Mouse (Mus musculus): Measurements from ENCODE around the gene Fcmr. TPM values are rescaled to one million over a fixed set of nuclear protein-coding genes. Genes with fewer than 3 reads are reported as not detected.
A peak's percentile ranks its signal among the peaks of the same experiment; 100 is the strongest.

Gene Fcmr
- polyA plus RNA-seq, 1 experiment from 2014 or later = not detected

DNA sequence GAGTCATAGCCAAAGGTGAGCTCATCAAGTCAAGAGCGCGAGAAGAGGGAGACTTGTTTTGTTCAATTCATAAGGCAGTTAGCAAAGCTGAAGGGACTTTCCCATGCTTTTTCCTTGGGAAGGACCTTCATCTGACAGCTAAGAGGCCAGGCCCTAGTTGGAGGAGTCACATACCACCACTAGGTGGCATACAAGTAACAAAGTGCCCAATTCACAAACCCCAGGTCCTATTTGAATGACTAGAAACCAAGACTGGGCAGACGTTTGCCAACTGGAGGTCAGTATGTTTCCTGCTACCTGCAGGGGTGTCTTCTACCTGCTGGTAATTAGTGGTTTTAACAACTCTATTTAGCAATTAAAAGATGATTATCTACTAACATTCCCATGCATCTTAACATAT lies 9.7 kb downstream of the Fcmr start:
- Histone ChIP-seq H3K9me3 (replicated peaks; ENCODE audit: control insufficient read depth, low read length) (no peaks in the 10 kb centered on the region), H3K9ac (replicated peaks; ENCODE audit: low read length) (no peak overlapping the region), H3K27me3 (ENCODE audit: control insufficient read depth, insufficient read depth, low read length) (peaks cover 9% of the 10 kb centered on the region; the same call in 1 of the 2 replicates), H3K36me3 (replicated peaks; ENCODE audit: control insufficient read depth, insufficient read depth, low read depth, low read length) (no peaks in the 10 kb centered on the region), H3K27ac (replicated peaks; ENCODE audit: low read depth, low read length) (no peak overlapping the region), H3K4me2 (ENCODE audit: low read depth, low read length) (no peak overlapping the region), H3K4me3 (ENCODE audit: low read depth, low read length) (no peak overlapping the region), H3K4me1 (ENCODE audit: control insufficient read depth, insufficient read depth, low read length) (no peaks in the 10 kb centered on the region)
- WGBS = 40% methylated on average over 3 of the region's 3 CpGs
- DNase-seq (ENCODE audit: low spot score) (peak; percentile 70), ATAC-seq (replicated peaks; ENCODE audit: insufficient number of reproducible peaks, low FRiP score, low TSS enrichment, low read depth) (no peak)

GRCm38 (mm10) chr1:130875910-130876309 lies 10.4 kb downstream of the Fcmr start:
- no peak overlapping the region for H3K9ac ChIP-seq (replicated peaks; ENCODE audit: low read length)
- no peak overlapping the region for H3K4me2 ChIP-seq (ENCODE audit: low read depth, low read length)
- H3K4me1 ChIP-seq (ENCODE audit: control insufficient read depth, insufficient read depth, low read length) = no peaks in the 10 kb centered on the region
- DNase-seq (ENCODE audit: low spot score) (no peak), ATAC-seq (replicated peaks; ENCODE audit: insufficient number of reproducible peaks, low FRiP score, low TSS enrichment, low read depth) (no peak)
- H3K27ac ChIP-seq (replicated peaks; ENCODE audit: low read depth, low read length) = no peak overlapping the region
- H3K9me3 ChIP-seq (replicated peaks; ENCODE audit: control insufficient read depth, low read length) = no peaks in the 10 kb centered on the region
- no peaks in the 10 kb centered on the region for H3K36me3 ChIP-seq (replicated peaks; ENCODE audit: control insufficient read depth, insufficient read depth, low read depth, low read length)
- H3K4me3 ChIP-seq (ENCODE audit: low read depth, low read length) = no peak overlapping the region
- peaks cover 9% of the 10 kb centered on the region; the same call in 1 of the 2 replicates for H3K27me3 ChIP-seq (ENCODE audit: control insufficient read depth, insufficient read depth, low read length)
- WGBS = 65% methylated on average over 3 of the region's 3 CpGs

DNA sequence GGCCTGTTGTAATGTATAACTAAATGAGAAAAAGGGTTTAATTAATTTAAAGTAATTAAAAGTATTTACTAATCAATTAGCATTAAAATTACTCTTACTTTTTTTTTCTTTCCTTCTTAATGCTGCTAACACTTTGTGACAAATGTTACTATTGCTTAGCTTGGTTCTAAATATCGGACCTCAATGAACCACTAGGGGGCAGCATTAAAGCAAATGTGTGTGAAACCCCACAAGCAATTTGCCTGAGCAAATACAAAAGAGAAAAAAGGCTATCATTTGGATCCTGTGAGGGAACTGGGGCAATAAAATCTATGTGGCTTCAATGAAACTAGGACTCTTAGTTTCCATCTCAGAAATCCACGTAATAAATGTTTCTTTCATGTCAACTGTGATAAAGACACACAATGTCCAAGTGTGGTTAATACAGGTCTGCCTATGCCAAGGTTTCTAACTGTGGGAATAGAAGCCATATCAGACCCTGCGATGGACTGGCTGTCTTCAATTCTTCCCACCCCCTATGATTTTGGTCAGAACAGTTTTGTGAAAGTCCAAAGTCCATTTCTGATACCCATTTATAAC lies 11.6 kb downstream of the Fcmr start:
- ATAC-seq (replicated peaks; ENCODE audit: insufficient number of reproducible peaks, low FRiP score, low TSS enrichment, low read depth) = no peak
- peak; percentile 90 for DNase-seq (ENCODE audit: low spot score)
- 21% methylated on average over 3 of the region's 3 CpGs for WGBS

DNA sequence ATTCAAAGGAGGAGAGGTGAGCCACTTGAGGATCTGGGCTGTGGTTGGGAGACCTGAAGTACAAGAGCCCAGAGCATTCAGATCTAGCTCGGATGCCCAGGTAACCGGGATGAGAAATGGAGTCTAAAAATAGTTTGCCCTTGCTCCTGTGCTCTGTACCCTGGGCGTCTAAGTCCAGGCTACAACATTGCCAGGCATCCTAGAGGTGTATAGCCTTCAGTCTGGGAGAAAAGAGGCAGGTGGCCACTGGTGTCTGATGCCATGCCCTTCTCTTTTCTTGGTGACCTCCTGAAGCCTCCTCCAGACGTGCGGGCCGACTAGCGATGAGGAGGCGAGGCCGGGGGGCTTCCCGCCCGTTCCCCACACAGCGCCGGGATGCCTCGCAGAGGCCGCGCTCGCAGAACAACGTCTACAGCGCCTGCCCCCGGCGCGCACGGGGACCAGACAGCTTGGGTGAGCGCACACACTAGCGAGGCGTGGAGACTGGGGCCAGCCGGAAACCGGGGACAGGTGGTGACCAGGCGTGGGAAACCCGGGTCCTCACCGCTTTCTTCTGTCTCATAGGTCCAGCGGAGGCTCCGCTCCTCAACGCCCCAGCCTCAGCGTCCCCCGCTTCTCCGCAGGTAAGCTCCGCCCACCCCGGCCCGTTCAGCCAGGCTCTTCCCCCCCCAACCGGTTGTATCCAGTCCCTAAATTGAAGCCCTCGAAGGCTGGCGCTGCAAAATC lies 12.6 kb downstream of the Fcmr start:
- Histone ChIP-seq H3K4me2 (ENCODE audit: low read depth, low read length) (peak overlapping the region; percentile 81), H3K27me3 (ENCODE audit: control insufficient read depth, insufficient read depth, low read length) (peaks cover 9% of the 10 kb centered on the region; the same call in 1 of the 2 replicates), H3K27ac (replicated peaks; ENCODE audit: low read depth, low read length) (no peak overlapping the region), H3K9ac (replicated peaks; ENCODE audit: low read length) (peak overlapping the region; percentile 51), H3K4me1 (ENCODE audit: control insufficient read depth, insufficient read depth, low read length) (no peaks in the 10 kb centered on the region), H3K36me3 (replicated peaks; ENCODE audit: control insufficient read depth, insufficient read depth, low read depth, low read length) (no peaks in the 10 kb centered on the region), H3K4me3 (ENCODE audit: low read depth, low read length) (peak overlapping the region; percentile 36), H3K9me3 (replicated peaks; ENCODE audit: control insufficient read depth, low read length) (no peaks in the 10 kb centered on the region)
- ATAC-seq (replicated peaks; ENCODE audit: insufficient number of reproducible peaks, low FRiP score, low TSS enrichment, low read depth) = peak; percentile 72; the same call in 1 of the 2 replicates
- WGBS = 4% methylated on average over 43 of the region's 43 CpGs
- DNase-seq (ENCODE audit: low spot score) = peak; percentile 56

More for the DNA sequence above, 11.6 kb downstream of the Fcmr start:
- Histone ChIP-seq H3K9me3 (replicated peaks; ENCODE audit: control insufficient read depth, low read length) (no peaks in the 10 kb centered on the region), H3K27me3 (ENCODE audit: control insufficient read depth, insufficient read depth, low read length) (peaks cover 9% of the 10 kb centered on the region; the same call in 1 of the 2 replicates), H3K9ac (replicated peaks; ENCODE audit: low read length) (no peak overlapping the region), H3K36me3 (replicated peaks; ENCODE audit: control insufficient read depth, insufficient read depth, low read depth, low read length) (no peaks in the 10 kb centered on the region), H3K4me3 (ENCODE audit: low read depth, low read length) (no peak overlapping the region), H3K27ac (replicated peaks; ENCODE audit: low read depth, low read length) (no peak overlapping the region), H3K4me2 (ENCODE audit: low read depth, low read length) (no peak overlapping the region), H3K4me1 (ENCODE audit: control insufficient read depth, insufficient read depth, low read length) (no peaks in the 10 kb centered on the region)

- ATAC-seq (replicated peaks; ENCODE audit: insufficient number of reproducible peaks, low FRiP score, low TSS enrichment, low read depth) = no peak
- WGBS = 90% methylated on average over 7 of the region's 7 CpGs
- Histone ChIP-seq H3K4me3 (ENCODE audit: low read depth, low read length) (no peak overlapping the region), H3K9ac (replicated peaks; ENCODE audit: low read length) (no peak overlapping the region), H3K36me3 (replicated peaks; ENCODE audit: control insufficient read depth, insufficient read depth, low read depth, low read length) (no peaks in the 10 kb centered on the region), H3K9me3 (replicated peaks; ENCODE audit: control insufficient read depth, low read length) (no peaks in the 10 kb centered on the region), H3K27ac (replicated peaks; ENCODE audit: low read depth, low read length) (no peak overlapping the region), H3K27me3 (ENCODE audit: control insufficient read depth, insufficient read depth, low read length) (peaks cover 9% of the 10 kb centered on the region; the same call in 1 of the 2 replicates), H3K4me1 (ENCODE audit: control insufficient read depth, insufficient read depth, low read length) (no peaks in the 10 kb centered on the region), H3K4me2 (ENCODE audit: low read depth, low read length) (no peak overlapping the region)
- no peak for DNase-seq (ENCODE audit: low spot score)
These were observed 14.5 kb downstream of the Fcmr start for GRCm38 (mm10) chr1:130879927-130880326.

DNA sequence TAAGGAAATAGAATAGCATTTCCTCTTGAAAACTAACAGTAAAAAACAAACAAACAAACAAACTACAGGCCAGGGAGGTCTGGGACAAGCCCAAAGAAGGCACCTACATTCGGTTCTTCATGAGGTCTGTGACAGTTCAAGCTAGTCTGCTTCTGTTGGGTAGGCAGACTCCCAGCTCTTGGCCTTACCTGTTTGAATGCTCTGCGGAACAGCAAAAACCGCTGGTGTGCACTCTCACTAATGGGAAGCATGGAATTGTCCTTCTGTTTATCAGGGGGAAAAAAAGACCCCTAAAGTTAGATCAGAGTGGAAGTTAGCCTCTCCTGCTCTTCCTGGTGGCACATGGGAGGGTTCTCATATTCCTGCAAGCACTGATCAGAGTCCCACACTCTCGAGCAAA lies 17.7 kb downstream of the Fcmr start:
- peaks cover 3% of the 10 kb centered on the region; the same call in 1 of the 2 replicates for H3K27me3 ChIP-seq (ENCODE audit: control insufficient read depth, insufficient read depth, low read length)
- WGBS = 78% methylated on average over 4 of the region's 4 CpGs
- H3K4me1 ChIP-seq (ENCODE audit: control insufficient read depth, insufficient read depth, low read length) = no peaks in the 10 kb centered on the region
- no peak overlapping the region for H3K27ac ChIP-seq (replicated peaks; ENCODE audit: low read depth, low read length)
- no peak overlapping the region for H3K9ac ChIP-seq (replicated peaks; ENCODE audit: low read length)
- DNase-seq (ENCODE audit: low spot score) (no peak), ATAC-seq (replicated peaks; ENCODE audit: insufficient number of reproducible peaks, low FRiP score, low TSS enrichment, low read depth) (no peak)
- no peaks in the 10 kb centered on the region for H3K36me3 ChIP-seq (replicated peaks; ENCODE audit: control insufficient read depth, insufficient read depth, low read depth, low read length)
- no peak overlapping the region for H3K4me3 ChIP-seq (ENCODE audit: low read depth, low read length)
- H3K4me2 ChIP-seq (ENCODE audit: low read depth, low read length) = no peak overlapping the region
- no peaks in the 10 kb centered on the region for H3K9me3 ChIP-seq (replicated peaks; ENCODE audit: control insufficient read depth, low read length)

- no peak within 1 kb of the TSS for H3K4me2 ChIP-seq (ENCODE audit: low read depth, low read length)
- H3K4me3 ChIP-seq (ENCODE audit: low read depth, low read length) = no peak within 1 kb of the TSS
- DNase-seq (ENCODE audit: low spot score) (no peak), ATAC-seq (replicated peaks; ENCODE audit: insufficient number of reproducible peaks, low FRiP score, low TSS enrichment, low read depth) (no peak)
- H3K4me1 ChIP-seq (ENCODE audit: control insufficient read depth, insufficient read depth, low read length) = no peaks in the 10 kb centered on the region
- no peaks in the 10 kb centered on the region for H3K36me3 ChIP-seq (replicated peaks; ENCODE audit: control insufficient read depth, insufficient read depth, low read depth, low read length)
- H3K9ac ChIP-seq (replicated peaks; ENCODE audit: low read length) = no peak within 1 kb of the TSS
- H3K27me3 ChIP-seq (ENCODE audit: control insufficient read depth, insufficient read depth, low read length) = no peaks in the 10 kb centered on the region
- H3K27ac ChIP-seq (replicated peaks; ENCODE audit: low read depth, low read length) = no peak within 1 kb of the TSS
- no peaks in the 10 kb centered on the region for H3K9me3 ChIP-seq (replicated peaks; ENCODE audit: control insufficient read depth, low read length)
These were observed 21.9 kb downstream of the Fcmr start, which contains the start of gene Il24 for GRCm38 (mm10) chr1:130887354-130887753. Gene Il24, minus strand, starts transcription at chr1:130887454.

- WGBS = 78% methylated on average over 1 of the region's 1 CpGs
- Histone ChIP-seq H3K4me1 (ENCODE audit: control insufficient read depth, insufficient read depth, low read length) (no peaks in the 10 kb centered on the region), H3K4me2 (ENCODE audit: low read depth, low read length) (no peak overlapping the region), H3K36me3 (replicated peaks; ENCODE audit: control insufficient read depth, insufficient read depth, low read depth, low read length) (no peaks in the 10 kb centered on the region), H3K9ac (replicated peaks; ENCODE audit: low read length) (no peak overlapping the region), H3K9me3 (replicated peaks; ENCODE audit: control insufficient read depth, low read length) (no peaks in the 10 kb centered on the region), H3K27me3 (ENCODE audit: control insufficient read depth, insufficient read depth, low read length) (no peaks in the 10 kb centered on the region), H3K4me3 (ENCODE audit: low read depth, low read length) (no peak overlapping the region), H3K27ac (replicated peaks; ENCODE audit: low read depth, low read length) (no peak overlapping the region)
- no peak for ATAC-seq (replicated peaks; ENCODE audit: insufficient number of reproducible peaks, low FRiP score, low TSS enrichment, low read depth)
- no peak for DNase-seq (ENCODE audit: low spot score)
These were observed 27.0 kb downstream of the Fcmr start for GRCm38 (mm10) chr1:130892446-130892845.
